Mouse (Mus musculus) ES-E14 (cell line): Measurements from ENCODE around the gene Exosc5.

Source experiments
- HCFC1 ChIP-seq: IDR thresholded peaks from 2 replicates; pipeline ENCODE4 v1.6.1; 2012; ENCODE audit warnings: low read length, inconsistent platforms, borderline replicate concordance; ENCODE audit not compliant: insufficient read depth
- MAFK ChIP-seq: IDR thresholded peaks from 2 replicates; pipeline ENCODE4 v1.6.1; 2014; ENCODE audit warnings: mild to moderate bottlenecking, low read depth, low read length, inconsistent platforms; ENCODE audit not compliant: insufficient read depth
- ZNF384 ChIP-seq: IDR thresholded peaks from 2 replicates; pipeline ENCODE4 v1.6.1; 2012; ENCODE audit warnings: low read depth, low read length, inconsistent platforms

- no peak for TF ChIP-seq MAFK
- TF ChIP-seq HCFC1 = no peak
- TF ChIP-seq ZNF384 = no peak
Measured at GRCm38 (mm10) chr7:25671686-25672085, 12.7 kb downstream of the Exosc5 start.
